In genomic region chr2:157687506-157687905, GRCm38 (mm10) we compare ENCODE assay signal across 18 mouse cellular contexts.
"Had no signal": no experiment of that assay in that cellular context is flagged by ENCODE, and none has a peak within 500 bp of the region (broad histone marks: within the 10 kb centered on the region; RNA-seq: fewer than 3 reads in every experiment).

No protein-coding gene starts in this region.

- H3K9me3 ChIP-seq: kidney, embryonic 15.5 days; limb, embryonic 13.5 days; liver, embryonic 13.5 days; midbrain, embryonic 15.5 days; neural tube, embryonic 13.5 days had no signal

- H3K9ac ChIP-seq: kidney, embryonic 15.5 days; limb, embryonic 13.5 days; liver, embryonic 13.5 days; midbrain, embryonic 15.5 days; neural tube, embryonic 13.5 days had no signal

- H3K4me2 ChIP-seq: kidney, embryonic 15.5 days; limb, embryonic 13.5 days; liver, embryonic 13.5 days; midbrain, embryonic 15.5 days; neural tube, embryonic 13.5 days had no signal

- H3K27me3 ChIP-seq: limb, embryonic 13.5 days; midbrain, embryonic 15.5 days; neural tube, embryonic 13.5 days had no signal

- ATAC-seq: intestine, postnatal 0 days; midbrain, embryonic 15.5 days had no signal

- H3K4me3 ChIP-seq: kidney, embryonic 15.5 days; limb, embryonic 13.5 days; liver, embryonic 13.5 days; midbrain, embryonic 15.5 days; myocyte; neural tube, embryonic 13.5 days had no signal

- DNase-seq: kidney, adult 8-10 months; kidney, postnatal 10 days; kidney, postnatal 4 days; left cerebral cortex, postnatal 4 days; liver, embryonic 13.5 days; lung, adult 2 months; retina, postnatal 1 day; right cerebral cortex, postnatal 25 days; spleen, adult 18-20 months; thymus, adult 18-20 months; thymus, postnatal 36 days had no signal

- H3K36me3 ChIP-seq: kidney, embryonic 15.5 days; limb, embryonic 13.5 days; liver, embryonic 13.5 days; midbrain, embryonic 15.5 days; neural tube, embryonic 13.5 days had no signal

- H3K4me1 ChIP-seq: liver, embryonic 13.5 days had no signal

- H3K27ac ChIP-seq: kidney, embryonic 15.5 days; limb, embryonic 13.5 days; liver, embryonic 13.5 days; macrophage; midbrain, embryonic 15.5 days; neural tube, embryonic 13.5 days had no signal
